Mouse (Mus musculus) ovary, postnatal 14 days (tissue): ENCODE measurements around the gene Hist1h2ah.
"Not testable (repeated sequence)": the region's sequence is repeated elsewhere in the genome, so short reads cannot be mapped to it uniquely, and the experiment has no call there.

Experiments used
- DNase-seq: peaks from one replicate; pipeline ENCODE4 v3.0.0; 2022; ENCODE audit warnings: low spot score

Hist1h2ah gene

GRCm38 (mm10) chr13:22035267-22036148 is at the start of gene Hist1h2ah, which contains the start of gene Hist1h2bk:
Gene Hist1h2ah, minus strand, starts transcription at chr13:22035568.
Gene Hist1h2bk, plus strand, starts transcription at chr13:22035870.
- DNase-seq = peak; percentile 73

- not testable (repeated sequence) for DNase-seq
Observed at GRCm38 (mm10) chr13:22084140-22084539, 48.8 kb upstream of the Hist1h2ah start, which contains the start of gene Vmn1r188. Gene Vmn1r188, plus strand, starts transcription at chr13:22084440.

DNA sequence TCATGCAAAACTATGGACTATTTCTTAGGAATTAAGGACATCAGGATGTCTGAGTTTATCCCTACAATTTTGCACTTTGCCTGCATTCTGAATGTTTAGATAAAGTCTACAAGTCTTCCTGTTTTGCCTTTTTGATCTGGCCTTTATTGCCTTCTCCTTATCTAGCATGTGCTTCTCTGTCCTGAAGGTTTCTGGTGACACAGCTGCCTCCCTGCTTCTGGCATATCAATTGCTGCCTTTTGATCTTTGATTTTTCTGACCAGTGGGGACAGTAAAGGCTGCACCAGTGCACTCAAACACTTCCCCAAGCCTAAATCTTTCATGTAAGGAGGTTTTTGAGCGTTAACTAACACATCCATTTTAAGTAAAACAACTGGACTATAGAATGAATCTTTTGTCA is 28.1 kb upstream of the Hist1h2ah start:
- no peak for DNase-seq

- DNase-seq = no peak
Observed at GRCm38 (mm10) chr13:22061422-22061821, 26.1 kb upstream of the Hist1h2ah start.

- no peak for DNase-seq
Observed at GRCm38 (mm10) chr13:22053754-22054153, 18.4 kb upstream of the Hist1h2ah start.

GRCm38 (mm10) chr13:22051523-22051859 is 16.1 kb upstream of the Hist1h2ah start:
- DNase-seq = no peak

GRCm38 (mm10) chr13:22050591-22051522 is 15.5 kb upstream of the Hist1h2ah start:
- peak; percentile 75 for DNase-seq

DNA sequence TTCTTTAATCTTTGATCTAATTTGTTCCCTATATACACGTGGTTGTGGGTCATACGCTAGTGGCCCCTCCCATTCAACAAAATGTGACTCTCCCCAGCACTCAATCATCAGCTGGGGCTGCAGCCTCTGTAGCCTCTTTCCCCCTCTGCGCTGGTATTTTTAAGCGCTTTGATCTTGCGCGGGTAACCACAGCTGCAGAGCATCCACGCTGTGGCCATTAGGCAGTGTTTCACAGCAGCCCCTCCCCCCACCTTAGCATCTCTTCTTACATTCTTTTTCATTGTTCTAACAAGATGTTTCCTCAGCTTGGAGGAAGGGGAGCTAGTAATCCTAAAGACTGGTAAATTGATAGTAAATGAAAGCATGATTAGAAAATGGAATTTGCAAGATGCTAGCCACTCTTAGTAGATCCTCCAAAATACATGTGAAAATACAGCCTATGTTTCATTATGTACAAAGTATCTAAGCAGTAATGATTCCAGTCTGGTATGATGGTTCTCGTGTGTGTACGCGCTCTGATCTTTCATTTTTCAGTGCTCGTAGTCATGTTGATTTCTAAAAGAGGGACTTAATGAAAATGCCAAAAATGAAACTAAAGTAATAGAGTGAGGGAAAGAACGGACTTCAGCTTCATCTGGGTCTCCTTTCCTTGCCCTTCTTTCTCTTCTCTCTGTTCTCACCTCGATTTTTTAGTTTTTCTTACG is 14.5 kb upstream of the Hist1h2ah start:
- no peak for DNase-seq

DNA sequence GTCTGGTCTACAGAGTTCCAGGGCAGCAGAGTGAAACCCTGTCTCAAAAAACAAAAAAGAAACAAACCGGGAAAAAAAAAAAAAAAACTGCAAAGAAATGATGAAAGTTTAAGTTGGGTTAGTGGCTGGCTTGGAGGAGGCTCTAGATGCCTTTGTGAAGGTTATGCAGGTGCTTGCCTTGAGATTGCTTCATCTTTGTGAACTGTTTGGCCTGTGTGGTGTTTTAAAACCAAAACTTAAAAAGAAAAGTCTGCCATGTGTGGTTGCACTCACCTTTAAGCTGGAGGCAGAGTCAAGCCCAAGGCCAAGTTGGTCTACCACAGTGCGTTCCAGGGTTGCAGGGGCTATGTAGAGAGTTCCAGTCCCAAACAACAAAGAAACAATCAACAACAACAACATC is 13.7 kb upstream of the Hist1h2ah start:
- DNase-seq = no peak

DNA sequence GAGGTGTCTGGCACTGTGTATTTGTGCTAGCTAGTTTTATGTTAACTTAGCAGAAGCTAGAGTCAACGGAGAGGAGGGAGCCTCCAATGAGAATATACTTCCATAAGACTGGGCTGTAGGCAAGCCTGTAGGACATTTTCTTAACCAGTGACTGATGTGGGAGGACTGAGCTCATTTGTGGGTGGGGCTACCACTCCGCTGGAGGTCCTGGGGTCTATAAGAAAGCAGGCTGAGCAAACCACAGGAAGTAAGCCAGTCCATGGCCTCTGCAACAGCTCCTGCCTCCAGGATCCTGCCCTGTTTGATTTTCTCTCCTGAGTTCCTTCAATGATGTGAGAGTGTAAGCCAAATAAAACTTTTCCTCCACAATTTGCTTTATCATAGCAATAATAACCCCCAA is 9.9 kb upstream of the Hist1h2ah start:
- DNase-seq = no peak

DNA sequence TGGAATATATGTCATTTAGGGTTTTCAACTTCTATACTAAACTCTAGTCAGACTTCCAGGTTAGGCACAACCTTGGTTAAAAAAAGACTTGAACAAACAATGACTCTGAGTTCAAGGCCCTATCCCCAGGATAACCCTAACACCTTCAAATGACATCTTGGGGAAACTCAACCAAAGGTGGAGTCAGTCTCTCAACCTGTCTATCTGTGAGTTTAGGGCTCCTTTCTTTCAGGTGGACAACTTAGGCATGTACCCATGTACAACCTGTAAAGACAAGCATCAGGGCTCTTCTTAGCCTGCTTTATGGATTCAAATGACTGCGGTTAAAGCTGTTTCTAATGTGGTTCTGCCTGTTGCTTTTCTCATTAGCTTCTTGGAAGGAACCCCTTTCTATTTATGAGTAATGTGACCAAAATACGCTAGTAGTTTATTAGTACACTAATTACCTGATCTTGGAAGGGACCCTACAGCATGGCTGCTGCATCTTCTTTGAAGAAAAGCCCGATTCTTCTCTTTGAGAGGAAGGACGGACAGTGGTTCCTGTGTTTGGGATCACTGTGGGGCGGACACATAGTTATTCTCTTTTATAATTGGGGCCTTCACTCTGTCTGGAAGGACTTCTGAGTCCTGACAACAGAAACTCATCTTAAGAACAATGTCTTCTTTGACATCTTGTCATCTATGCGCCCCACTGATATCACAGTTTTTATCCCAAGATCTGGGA is 9.2 kb upstream of the Hist1h2ah start:
- DNase-seq = no peak

GRCm38 (mm10) chr13:22043503-22044431 is 8.4 kb upstream of the Hist1h2ah start:
- DNase-seq = no peak

- peak; percentile 81 for DNase-seq
Observed at GRCm38 (mm10) chr13:22042568-22043502, 7.5 kb upstream of the Hist1h2ah start, which contains the start of the genes Hist1h2ag and Hist1h2bj. Gene Hist1h2ag, minus strand, starts transcription at chr13:22042944. Gene Hist1h2bj, plus strand, starts transcription at chr13:22043214.

DNA sequence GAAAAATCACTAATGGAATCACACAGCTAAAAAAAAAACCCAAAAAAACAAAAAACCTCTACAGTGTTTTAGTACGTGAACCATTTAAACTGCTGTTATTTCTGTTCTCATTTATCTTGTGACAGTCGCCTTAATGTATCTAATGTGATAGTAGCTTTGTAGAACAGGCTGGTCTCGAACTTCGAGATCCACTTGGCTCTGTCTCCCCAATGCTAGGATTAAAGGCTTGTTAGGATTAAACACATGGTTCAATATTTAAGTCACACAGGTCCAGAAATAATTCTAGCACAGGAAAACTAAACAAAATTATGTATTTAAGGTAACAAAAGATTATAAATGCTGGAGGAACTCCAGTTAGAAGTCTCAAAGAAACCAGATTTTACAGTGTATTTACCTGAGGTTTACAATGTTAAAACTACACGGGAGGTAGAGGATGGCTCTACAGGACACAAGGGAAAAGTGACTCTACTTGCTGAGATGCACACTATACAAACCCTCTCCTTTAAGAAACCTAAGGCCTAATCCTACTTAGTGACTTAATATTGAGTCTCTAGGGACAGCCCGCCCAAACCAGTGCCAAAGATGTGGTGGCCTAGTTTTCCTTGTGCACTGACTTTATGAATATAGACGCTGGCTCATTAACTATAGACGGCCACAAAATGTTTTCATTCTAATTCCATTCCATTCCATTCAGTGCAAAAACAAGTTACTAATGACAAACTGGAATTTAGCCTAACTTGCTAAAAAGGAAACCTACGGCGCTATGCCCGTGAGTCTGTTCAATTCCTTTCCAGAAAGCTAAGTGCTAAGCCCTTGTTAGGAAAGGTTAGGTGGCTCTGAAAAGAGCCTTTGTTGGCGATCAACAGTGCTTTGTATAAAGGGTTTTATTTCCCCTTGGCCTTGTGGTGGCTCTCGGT is 6.5 kb upstream of the Hist1h2ah start:
- no peak for DNase-seq

- DNase-seq = peak; percentile 98
Observed at GRCm38 (mm10) chr13:22041142-22041536, 5.8 kb upstream of the Hist1h2ah start, which contains the start of gene Hist1h4i. Gene Hist1h4i, minus strand, starts transcription at chr13:22041362.

DNA sequence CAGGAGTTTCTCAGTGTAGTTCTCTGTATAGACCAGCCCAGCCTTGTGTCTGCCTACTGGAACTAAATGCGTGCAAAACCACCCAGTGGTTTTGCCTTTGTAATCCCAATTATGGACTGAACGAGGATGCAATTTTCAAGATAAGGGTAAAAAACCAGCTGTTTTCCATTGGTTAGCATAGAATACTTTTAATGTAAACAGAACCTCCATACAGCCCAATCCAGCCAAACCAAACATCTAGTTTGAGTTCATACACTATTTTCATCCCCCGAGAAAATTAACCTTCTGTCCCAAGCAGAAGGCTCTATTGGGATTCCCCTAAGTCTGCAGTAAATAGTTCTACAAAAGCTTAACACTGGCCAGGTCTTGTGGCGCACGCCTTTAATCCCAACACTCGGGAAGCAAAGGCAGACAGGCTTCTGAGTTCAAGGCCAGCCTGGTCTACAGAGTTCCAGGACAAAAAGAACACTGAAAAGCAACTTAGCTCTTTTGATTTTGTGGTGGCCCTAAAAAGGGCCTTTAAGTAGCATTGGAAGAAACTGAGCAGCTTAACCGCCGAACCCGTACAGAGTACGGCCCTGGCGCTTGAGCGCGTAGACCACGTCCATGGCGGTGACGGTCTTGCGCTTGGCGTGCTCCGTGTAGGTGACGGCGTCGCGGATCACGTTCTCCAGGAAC is 5.2 kb upstream of the Hist1h2ah start:
- DNase-seq = no peak

- no peak for DNase-seq
Observed at GRCm38 (mm10) chr13:22039951-22040463, 4.6 kb upstream of the Hist1h2ah start.
